9 mouse cellular contexts compared by ENCODE assay signal in genomic region chr8:105471314-105472015, GRCm38 (mm10). TPM values are rescaled to one million over a fixed set of nuclear protein-coding genes. Genes with fewer than 3 reads are reported as not detected.
DNase-seq lines count a peak whose midpoint lies in the region; ATAC-seq and TF ChIP-seq lines count a peak whose summit lies in the region.
"Had no signal": no experiment of that assay in that cellular context is flagged by ENCODE, and none has a peak within 500 bp of the region (broad histone marks: within the 10 kb centered on the region; RNA-seq: fewer than 3 reads in every experiment).

Tppp3 (minus strand) TSS chr8:105471526.

- no peaks in the 10 kb centered on the region for H3K9me3 ChIP-seq in forebrain, embryonic 13.5 days (replicated peaks)
- no peaks in the 10 kb centered on the region for H3K9me3 ChIP-seq in heart, embryonic 16.5 days (replicated peaks; ENCODE audit: control insufficient read depth, low read length)
- no peaks in the 10 kb centered on the region for H3K9me3 ChIP-seq in liver, embryonic 14.5 days (ENCODE audit: control insufficient read depth, low read length)
- no peaks in the 10 kb centered on the region for H3K9me3 ChIP-seq in neural tube, embryonic 11.5 days (ENCODE audit: control insufficient read depth, low read length)
- no peaks in the 10 kb centered on the region for H3K9me3 ChIP-seq in stomach, embryonic 16.5 days (replicated peaks; ENCODE audit: control insufficient read depth, low read length)

- peaks cover 19% of the 10 kb centered on the region; the same call in 1 of the 2 replicates for H3K36me3 ChIP-seq in forebrain, embryonic 13.5 days (ENCODE audit: poor library complexity, severe bottlenecking)
- peaks cover 2% of the 10 kb centered on the region; the same call in 1 of the 2 replicates for H3K36me3 ChIP-seq in heart, embryonic 16.5 days (ENCODE audit: control insufficient read depth, insufficient read depth)
- H3K36me3 ChIP-seq in liver, embryonic 14.5 days (replicated peaks; ENCODE audit: control insufficient read depth, insufficient read depth, low read depth) = no peaks in the 10 kb centered on the region
- peaks cover 4% of the 10 kb centered on the region; the same call in 1 of the 2 replicates for H3K36me3 ChIP-seq in neural tube, embryonic 11.5 days (ENCODE audit: control insufficient read depth, insufficient read depth, low read length)
- no peaks in the 10 kb centered on the region for H3K36me3 ChIP-seq in stomach, embryonic 16.5 days (ENCODE audit: control insufficient read depth, insufficient read depth, low read length)

- peaks cover 68% of the 10 kb centered on the region for H3K4me1 ChIP-seq in forebrain, embryonic 13.5 days
- peaks cover 34% of the 10 kb centered on the region for H3K4me1 ChIP-seq in heart, embryonic 16.5 days (ENCODE audit: control insufficient read depth, insufficient read depth, low read length)
- H3K4me1 ChIP-seq in liver, embryonic 14.5 days (replicated peaks; ENCODE audit: control insufficient read depth in 2 of 2, insufficient read depth in 2 of 2, low read length in 1 of 2) = peaks cover 16 to 23% of the 10 kb centered on the region in 2 experiments
- H3K4me1 ChIP-seq in neural tube, embryonic 11.5 days (ENCODE audit: control insufficient read depth, insufficient read depth, low read length) = peaks cover 54% of the 10 kb centered on the region
- H3K4me1 ChIP-seq in stomach, embryonic 16.5 days (ENCODE audit: control insufficient read depth, insufficient read depth, low read length) = peaks cover 41% of the 10 kb centered on the region

- peak within 1 kb of the TSS; percentile 66 for H3K9ac ChIP-seq in forebrain, embryonic 13.5 days
- H3K9ac ChIP-seq in heart, embryonic 16.5 days (ENCODE audit: low read length) = peak within 1 kb of the TSS; percentile 63
- H3K9ac ChIP-seq in liver, embryonic 14.5 days (replicated peaks) = no peak within 1 kb of the TSS
- peak within 1 kb of the TSS; percentile 39 for H3K9ac ChIP-seq in neural tube, embryonic 11.5 days (ENCODE audit: low read length)
- peak within 1 kb of the TSS; percentile 66 for H3K9ac ChIP-seq in stomach, embryonic 16.5 days (ENCODE audit: low read length)

- H3K27ac ChIP-seq in forebrain, embryonic 13.5 days = peak within 1 kb of the TSS; percentile 10; the same call in 1 of the 2 replicates
- no peak within 1 kb of the TSS for H3K27ac ChIP-seq in heart, embryonic 16.5 days (ENCODE audit: low read length)
- no peak within 1 kb of the TSS for H3K27ac ChIP-seq in liver, embryonic 14.5 days
- H3K27ac ChIP-seq in neural tube, embryonic 11.5 days (ENCODE audit: low read depth, low read length) = peak within 1 kb of the TSS; percentile 79
- peak within 1 kb of the TSS; percentile 37; the same call in 1 of the 2 replicates for H3K27ac ChIP-seq in stomach, embryonic 16.5 days (ENCODE audit: low read length)

- peaks cover 31% of the 10 kb centered on the region for H3K27me3 ChIP-seq in forebrain, embryonic 13.5 days
- H3K27me3 ChIP-seq in heart, embryonic 16.5 days (ENCODE audit: control insufficient read depth, insufficient read depth, low read length) = peaks cover 7% of the 10 kb centered on the region; the same call in 1 of the 2 replicates
- peaks cover 49% of the 10 kb centered on the region for H3K27me3 ChIP-seq in liver, embryonic 14.5 days (ENCODE audit: control insufficient read depth, insufficient read depth, low read length)
- H3K27me3 ChIP-seq in neural tube, embryonic 11.5 days (ENCODE audit: control insufficient read depth, insufficient read depth, low read length) = 0 out of 2 replicates have a peak, but pooled peaks cover 2% of the 10 kb centered on the region
- no peaks in the 10 kb centered on the region for H3K27me3 ChIP-seq in stomach, embryonic 16.5 days (ENCODE audit: control insufficient read depth, insufficient read depth, low read length)
- H3K27me3 ChIP-seq: CH12.LX had no signal

- peak within 1 kb of the TSS; percentile 62 for H3K4me2 ChIP-seq in forebrain, embryonic 13.5 days
- H3K4me2 ChIP-seq in heart, embryonic 16.5 days (ENCODE audit: low read depth, low read length) = peak within 1 kb of the TSS; percentile 66
- H3K4me2 ChIP-seq in liver, embryonic 14.5 days (ENCODE audit: low read depth) = peak within 1 kb of the TSS; percentile 45
- H3K4me2 ChIP-seq in neural tube, embryonic 11.5 days (ENCODE audit: low read depth) = peak within 1 kb of the TSS; percentile 64
- peak within 1 kb of the TSS; percentile 62 for H3K4me2 ChIP-seq in stomach, embryonic 16.5 days (ENCODE audit: low read depth, low read length)

- TF ChIP-seq EP300 in liver, embryonic 14.5 days (IDR thresholded peaks at IDR 0.05; ENCODE audit: low read depth) = no peak

- WGBS in forebrain, embryonic 13.5 days = 4% methylated on average over 25 of the region's 25 CpGs
- 13% methylated on average over 25 of the region's 25 CpGs for WGBS in heart, embryonic 16.5 days
- 4% methylated on average over 25 of the region's 25 CpGs for WGBS in liver, embryonic 14.5 days (ENCODE audit: insufficient replicate concordance)
- WGBS in neural tube, embryonic 11.5 days = 2% methylated on average over 25 of the region's 25 CpGs
- 10% methylated on average over 25 of the region's 25 CpGs for WGBS in stomach, embryonic 16.5 days

- DNase-seq in CD4-positive helper T cell, adult 2 months (ENCODE audit: low read depth, low spot score) = peak; percentile 32
- DNase-seq in cerebellum, adult 11 months = peak; percentile 91
- peak; percentile 94 to 97 for DNase-seq in kidney, postnatal 25 days
- DNase-seq in liver, embryonic 14.5 days (ENCODE audit: low read depth in 3 of 3, low spot score in 3 of 3) = peak; percentile 69 to 80 (median 70)
- peak; percentile 94 for DNase-seq in neural tube, embryonic 11.5 days (ENCODE audit: low spot score)

- peak within 1 kb of the TSS; percentile 32 for H3K4me3 ChIP-seq in forebrain, embryonic 13.5 days
- H3K4me3 ChIP-seq in heart, embryonic 16.5 days (ENCODE audit: low read length) = peak within 1 kb of the TSS; percentile 43
- no peak within 1 kb of the TSS for H3K4me3 ChIP-seq in liver, embryonic 14.5 days (ENCODE audit: insufficient read depth in 1 of 2, low read depth in 2 of 2, low read length in 2 of 2)
- peak within 1 kb of the TSS; percentile 42 for H3K4me3 ChIP-seq in neural tube, embryonic 11.5 days (ENCODE audit: low read depth, low read length)
- H3K4me3 ChIP-seq in stomach, embryonic 16.5 days (replicated peaks; ENCODE audit: low read length) = peak within 1 kb of the TSS; percentile 38

- ATAC-seq in forebrain, embryonic 13.5 days = peak; percentile 90
- ATAC-seq in heart, embryonic 16.5 days (replicated peaks; ENCODE audit: extremely low read depth, insufficient read depth, low FRiP score) = peak; percentile 97
- peak; percentile 83 for ATAC-seq in liver, embryonic 14.5 days (ENCODE audit: insufficient read depth)
- peak; percentile 89 for ATAC-seq in neural tube, embryonic 11.5 days (ENCODE audit: insufficient read depth, low FRiP score, low TSS enrichment)
- peak; percentile 95 for ATAC-seq in stomach, embryonic 16.5 days (ENCODE audit: insufficient read depth, low FRiP score)

- TF ChIP-seq CTCF in liver, embryonic 14.5 days (IDR thresholded peaks at IDR 0.05; ENCODE audit: low read depth) = peak; percentile 64

RNA-seq across cellular contexts. Expression of gene Tppp3, which starts in this region (rescaled TPM):
- polyA plus RNA-seq in forebrain, embryonic 13.5 days (2015; fragmentation: Nextera tagmentation; extraction: Ambion mirVana) = 34.6 and 40.4 TPM in 2 replicates
- polyA plus RNA-seq in heart, embryonic 16.5 days (2015; fragmentation: Nextera tagmentation; extraction: Ambion mirVana) = 38.7 and 40.0 TPM in 2 replicates
- 0.49 and 0.60 TPM in 2 replicates for polyA plus RNA-seq in liver, embryonic 14.5 days (2012; rRNA removed)
- polyA plus RNA-seq in liver, embryonic 14.5 days (2014; fragmentation: Nextera tagmentation; extraction: Ambion mirVana) = 0.49 and 0.63 TPM in 2 replicates
- 218 and 229 TPM in 2 replicates for polyA plus RNA-seq in neural tube, embryonic 11.5 days (2014; fragmentation: Nextera tagmentation; extraction: Ambion mirVana)
- polyA plus RNA-seq in stomach, embryonic 16.5 days (2015; fragmentation: Nextera tagmentation; extraction: Ambion mirVana) = 70.3 and 79.3 TPM in 2 replicates

Comparison
In these comparisons a context has a peak if more than half of its experiments do, and no peak if none do; other contexts are left out.
1. RNA of gene Tppp3 (polyA plus RNA-seq): 218 to 229 TPM in neural tube, embryonic 11.5 days, 70.3 to 79.3 TPM in stomach, embryonic 16.5 days, 38.7 to 40.0 TPM in heart, embryonic 16.5 days and 34.6 to 40.4 TPM in forebrain, embryonic 13.5 days; 0.49 to 0.63 TPM in liver, embryonic 14.5 days; every median in the first group is over 10 times any median in the second.
2. Peak in DNase-seq, ATAC-seq and H3K4me2 ChIP-seq in liver, embryonic 14.5 days; RNA of the gene not detected or under 1 TPM.
3. DNase-seq: peak in every context shown above with its lines; median percentile 96 in kidney, postnatal 25 days; 94 in neural tube, embryonic 11.5 days; 91 in cerebellum, adult 11 months; 70 in liver, embryonic 14.5 days; 32 in CD4-positive helper T cell, adult 2 months.
4. H3K27ac ChIP-seq: peak in forebrain, embryonic 13.5 days (single experiment), neural tube, embryonic 11.5 days (single experiment) and stomach, embryonic 16.5 days (single experiment); none in heart, embryonic 16.5 days (single experiment) and liver, embryonic 14.5 days (single experiment).
5. H3K4me3 ChIP-seq: peak in forebrain, embryonic 13.5 days (single experiment), heart, embryonic 16.5 days (single experiment), neural tube, embryonic 11.5 days (single experiment) and stomach, embryonic 16.5 days (single experiment); none in liver, embryonic 14.5 days (0 of 2).
6. Peak in every context shown above with its lines, with median percentiles within 50 percentile points of each other: ATAC-seq and H3K4me2 ChIP-seq.